Mouse (Mus musculus) right cerebral cortex, postnatal 4 days (tissue): ENCODE data around the gene Pla1a.

Experiments
- DNase-seq: peaks from one replicate; pipeline ENCODE4 v3.0.0-alpha.2; 2022

Pla1a gene

DNA sequence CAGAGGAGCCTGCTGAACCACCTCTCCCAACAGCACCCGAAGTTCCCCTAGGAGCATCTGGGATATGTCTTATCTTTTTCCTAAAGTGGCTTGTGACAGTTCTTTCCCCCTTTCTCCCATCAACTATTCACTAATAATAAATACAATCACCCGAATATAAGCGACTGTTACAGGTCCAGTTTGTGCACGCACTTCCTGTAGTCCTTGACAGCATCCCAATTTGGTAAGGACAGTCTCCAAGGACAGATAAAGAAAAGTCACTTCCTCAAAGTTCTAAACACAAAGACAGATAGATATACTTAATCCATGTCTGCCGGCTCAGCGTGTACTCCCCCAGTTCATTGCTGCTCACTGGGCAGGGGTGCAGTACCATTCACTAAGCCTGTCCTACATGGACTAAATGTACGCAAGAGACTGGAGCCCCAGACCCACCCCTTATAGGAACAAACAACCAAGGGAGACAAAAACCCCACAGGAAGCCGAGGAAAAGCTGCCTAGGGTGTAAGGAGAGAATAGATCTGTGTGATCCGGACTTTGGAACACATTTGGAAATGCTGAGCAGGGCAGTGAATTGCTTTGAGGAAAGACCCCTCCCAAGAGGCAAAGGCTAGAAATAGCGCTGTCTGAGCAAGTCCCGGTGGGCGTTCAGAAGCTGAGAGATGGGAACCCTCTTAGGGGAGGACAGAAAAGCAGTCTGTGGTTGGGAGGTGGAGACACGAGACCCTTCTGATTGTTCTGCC, 1.3 kb downstream of the Pla1a start:
- DNase-seq: no peak

DNA sequence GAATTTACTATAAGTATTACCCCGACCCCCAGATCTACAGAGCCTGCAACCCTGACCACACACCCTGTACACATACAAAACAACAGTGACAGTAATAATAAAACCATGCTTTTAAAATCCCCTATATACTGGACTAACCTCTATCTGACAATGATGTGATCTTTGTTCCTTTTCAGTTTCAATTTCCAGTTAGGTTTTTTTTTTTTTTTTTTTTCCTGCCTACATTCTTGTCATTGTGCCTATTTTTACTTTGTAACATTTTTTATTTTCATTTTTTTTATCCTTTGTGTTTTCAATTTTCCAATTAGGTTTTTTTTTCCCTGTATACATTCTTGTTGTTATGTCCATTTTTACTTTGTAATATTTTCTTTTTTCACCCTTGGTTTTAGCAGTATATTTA, 7.1 kb downstream of the Pla1a start:
- DNase-seq: no peak

DNA sequence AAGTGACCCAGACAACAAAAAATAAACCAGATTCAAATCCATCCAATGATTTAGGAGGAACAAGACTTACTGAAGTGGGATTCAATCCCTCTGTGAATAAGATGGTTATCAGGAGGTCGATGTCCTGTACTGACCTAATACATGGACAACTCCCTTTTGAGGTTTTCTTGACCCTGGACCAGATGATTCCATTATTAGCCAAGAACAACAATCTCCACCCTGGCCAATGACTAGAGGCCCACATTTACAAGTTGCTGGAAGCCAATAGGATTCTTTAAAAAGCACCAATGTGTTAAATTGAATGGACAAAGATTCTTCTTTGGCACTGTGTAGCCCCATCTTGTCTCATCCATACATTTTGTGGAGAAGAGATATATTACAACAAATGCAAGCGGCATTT, 7.6 kb downstream of the Pla1a start:
- DNase-seq: no peak

DNA sequence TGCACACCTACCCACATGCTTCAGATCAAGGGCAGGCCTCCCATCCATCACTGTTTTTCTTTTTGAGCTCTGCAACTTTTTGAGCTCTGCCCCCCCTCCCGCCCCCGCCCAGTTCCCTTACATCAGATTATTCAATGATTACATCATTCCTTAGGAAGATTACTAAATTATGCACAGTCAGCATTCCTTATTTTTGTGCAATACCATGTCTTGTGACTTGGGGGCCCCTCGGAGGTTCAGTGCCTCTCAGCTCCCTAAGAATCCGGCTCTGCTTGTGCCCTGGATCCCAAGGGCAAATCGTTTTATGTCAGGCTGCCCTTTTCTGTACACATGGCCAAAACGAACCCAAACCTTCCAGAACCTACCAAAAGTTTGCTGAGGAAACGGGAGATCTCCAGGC, 18.0 kb downstream of the Pla1a start:
- DNase-seq: no peak

DNA sequence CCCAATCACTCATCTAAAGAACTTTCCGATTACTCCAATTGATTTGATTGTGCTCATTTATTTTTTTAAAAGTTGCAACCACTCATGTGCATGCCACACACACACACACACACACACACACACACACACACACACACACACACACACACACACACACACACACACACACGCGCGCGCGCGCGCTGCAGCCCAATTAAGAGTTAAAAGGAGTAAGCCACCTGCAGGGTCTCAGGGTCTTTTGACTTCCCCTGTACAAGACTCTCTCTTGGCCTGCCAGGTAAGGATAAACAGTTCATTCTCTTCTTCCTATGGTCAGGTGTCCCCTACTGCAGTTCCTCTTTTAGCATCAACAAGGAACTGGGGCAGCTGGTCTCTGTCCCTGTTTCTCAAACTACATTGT, 24.5 kb downstream of the Pla1a start:
- DNase-seq: no peak

DNA sequence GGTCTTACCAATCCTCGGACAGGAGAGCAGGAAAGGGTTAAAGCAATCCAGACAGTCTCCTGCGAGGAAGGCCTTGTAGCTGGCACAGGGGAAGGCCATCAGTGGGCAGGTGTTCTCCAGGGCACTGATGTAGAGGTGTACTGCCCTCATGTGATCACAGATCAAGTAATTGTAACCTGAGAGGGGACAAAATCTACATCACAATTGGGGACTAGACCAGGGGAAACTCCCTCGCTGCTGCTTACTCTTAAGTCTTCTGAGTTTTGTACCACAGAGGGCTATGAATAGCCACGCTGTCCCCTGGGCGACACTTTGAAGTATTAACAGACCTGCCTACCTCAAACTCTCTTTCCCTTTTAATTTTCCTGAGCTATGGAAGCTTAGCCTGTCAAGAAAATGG, 25.4 kb downstream of the Pla1a start:
- no peak for DNase-seq

DNA sequence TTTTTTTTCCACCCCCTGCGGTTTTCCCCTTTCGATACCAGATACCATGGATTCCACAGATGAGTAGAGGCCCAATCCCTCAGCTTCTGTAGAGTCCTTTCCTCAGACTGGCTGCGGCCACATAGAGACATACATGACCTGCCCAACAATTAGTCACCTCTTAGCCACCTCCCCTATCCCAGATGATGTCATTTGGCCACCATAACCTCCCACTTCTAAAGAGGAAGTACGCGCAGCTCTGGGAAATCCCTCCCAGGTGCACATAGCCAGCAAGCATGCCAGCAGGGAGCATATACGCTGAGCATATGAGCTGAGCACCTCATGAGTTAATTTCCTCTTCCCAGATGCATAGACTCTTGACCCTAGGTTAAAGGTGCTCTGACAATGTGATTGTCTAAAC, 26.2 kb downstream of the Pla1a start:
- DNase-seq: no peak

DNA sequence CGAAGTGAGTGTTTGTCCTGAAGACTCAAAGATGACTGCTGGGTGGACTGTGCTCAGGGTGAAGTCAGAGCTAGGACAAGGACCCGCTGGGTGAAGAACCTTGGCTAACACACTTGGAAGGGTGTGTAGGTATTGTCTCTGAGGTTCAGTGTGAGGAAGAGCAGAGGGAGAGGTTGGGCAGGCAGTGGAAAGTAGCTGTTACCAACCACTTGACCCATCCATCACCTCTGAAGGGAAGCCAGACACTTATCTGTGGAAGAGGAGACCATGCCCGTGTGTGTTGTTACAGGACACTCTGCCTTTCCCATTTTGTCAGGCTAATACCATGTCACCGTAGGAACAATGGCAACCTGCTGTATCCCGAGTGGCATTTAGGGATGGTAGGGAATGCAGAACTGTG, 26.7 kb downstream of the Pla1a start:
- no peak for DNase-seq

DNA sequence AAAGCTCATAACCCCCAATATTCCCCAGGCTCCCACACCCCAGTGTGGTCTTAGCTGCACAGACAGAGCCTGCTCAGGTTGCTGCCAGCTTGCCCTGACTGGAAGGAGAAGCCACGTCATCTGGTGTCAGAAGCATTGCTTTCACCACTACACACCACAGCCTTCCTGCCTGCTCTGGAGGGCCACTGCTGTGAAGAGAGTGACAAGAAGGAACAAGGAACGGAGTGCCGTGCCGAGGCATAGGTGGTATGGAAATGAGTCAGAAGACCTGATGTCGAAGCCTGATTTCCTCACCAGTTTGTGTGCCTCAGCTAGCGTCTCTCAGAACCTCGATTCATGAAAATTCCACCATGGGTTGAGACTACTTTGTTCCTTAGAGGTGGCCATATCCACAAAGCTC, 29.3 kb downstream of the Pla1a start:
- no peak for DNase-seq

DNA sequence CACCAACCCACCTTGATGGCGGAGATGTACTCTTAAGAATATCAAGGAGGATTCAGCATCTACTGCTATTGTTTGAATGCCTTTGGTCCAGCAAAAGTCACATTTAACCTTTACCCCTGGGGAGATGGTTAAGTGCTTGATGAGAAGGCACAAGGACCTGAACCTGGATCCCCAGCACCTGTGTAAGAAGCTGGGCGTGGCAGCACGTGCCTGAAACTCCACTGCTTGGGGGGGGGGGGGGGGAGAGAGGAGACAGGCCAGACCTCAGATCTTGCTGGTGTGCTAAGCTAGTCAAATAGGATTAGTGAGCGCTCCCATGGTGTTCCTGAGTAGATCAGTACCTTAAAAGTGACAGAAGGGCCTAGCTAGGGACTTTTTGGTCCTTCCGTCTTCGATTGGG, 31.5 kb downstream of the Pla1a start:
- DNase-seq: no peak

DNA sequence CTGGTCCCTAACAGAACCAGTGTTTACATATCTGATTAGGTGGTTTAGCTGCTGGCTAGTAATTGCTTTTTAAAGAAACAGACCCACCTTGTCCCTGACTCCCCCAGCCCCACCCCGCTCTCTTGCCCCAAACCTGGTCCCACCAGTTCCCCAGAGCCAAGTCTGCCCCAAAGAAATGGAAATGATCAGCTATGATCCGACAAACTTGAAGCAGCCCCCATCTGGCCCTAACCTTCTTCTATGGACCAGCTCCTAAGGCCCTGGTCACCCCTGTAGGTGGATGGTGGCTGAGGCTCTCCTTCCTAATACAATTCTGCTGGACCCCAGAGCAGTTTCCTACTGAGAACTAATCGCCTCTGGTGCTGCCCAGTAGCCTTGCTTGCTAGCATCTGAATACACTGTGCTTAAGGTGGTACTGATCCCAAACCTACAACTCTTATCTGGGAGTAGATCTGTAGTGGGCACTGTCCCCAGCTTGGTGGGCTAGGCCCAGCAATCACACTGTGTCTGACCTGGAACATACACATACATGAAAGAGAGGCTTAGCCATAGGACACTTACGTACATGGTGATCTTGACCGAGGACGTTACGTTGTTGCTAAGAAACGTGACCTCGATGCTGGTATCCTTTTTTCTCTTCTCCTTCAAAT, 32.5 kb downstream of the Pla1a start:
- peak; percentile 3 for DNase-seq

DNA sequence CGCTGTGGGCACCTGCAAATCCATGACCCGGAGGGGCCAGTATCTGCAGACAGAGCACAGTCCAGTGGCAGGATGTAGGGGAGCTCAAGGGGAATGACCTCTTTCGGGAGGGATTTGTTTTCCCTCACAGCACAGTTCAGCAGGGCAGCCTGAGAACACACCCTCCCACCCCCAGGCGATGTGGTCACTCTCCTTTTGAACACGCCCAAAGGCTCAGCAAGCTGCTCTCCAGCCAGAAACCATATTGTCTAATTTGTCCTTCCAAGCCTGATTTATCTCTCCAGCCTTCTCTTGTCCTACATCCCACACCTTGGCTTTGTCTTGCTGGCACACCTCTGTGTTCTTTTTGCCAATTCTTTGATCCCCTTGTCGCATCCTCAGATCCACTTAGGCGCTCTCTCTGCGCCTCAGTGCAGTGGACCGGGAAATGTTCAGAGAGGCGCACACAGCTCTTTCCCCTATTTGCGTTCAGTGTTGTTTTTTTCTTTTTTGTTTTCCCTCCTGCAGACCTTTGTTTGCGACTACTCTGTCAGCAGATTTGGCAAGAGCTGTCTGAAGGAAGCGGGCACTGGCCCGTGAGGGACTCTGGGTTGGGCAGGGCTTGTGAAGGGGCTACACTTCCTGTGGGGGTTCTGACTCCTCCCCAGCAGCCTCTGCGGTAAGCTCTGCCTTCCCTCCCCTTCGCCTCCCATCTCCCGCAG, 33.3 kb downstream of the Pla1a start:
- DNase-seq: peak; percentile 54

DNA sequence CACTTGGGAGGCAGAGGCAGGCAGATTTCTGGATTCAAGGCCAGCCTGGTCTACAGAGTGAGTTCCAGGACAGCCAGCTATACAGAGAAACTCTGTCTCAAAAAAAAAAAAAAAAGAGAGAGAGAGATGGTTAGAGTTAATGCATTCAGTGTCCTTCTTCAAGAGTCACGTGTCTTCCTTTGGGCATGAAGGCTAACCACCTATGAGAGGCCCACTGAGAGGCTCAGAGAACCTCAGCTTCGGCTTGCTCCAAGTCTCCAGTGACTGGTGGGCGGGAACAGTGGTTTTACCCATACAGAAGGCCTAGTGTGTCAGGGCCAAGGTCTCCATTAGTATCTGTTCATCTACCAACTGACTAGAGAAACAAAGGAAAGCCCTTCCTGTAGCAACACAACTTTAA, 33.9 kb downstream of the Pla1a start:
- DNase-seq: no peak

DNA sequence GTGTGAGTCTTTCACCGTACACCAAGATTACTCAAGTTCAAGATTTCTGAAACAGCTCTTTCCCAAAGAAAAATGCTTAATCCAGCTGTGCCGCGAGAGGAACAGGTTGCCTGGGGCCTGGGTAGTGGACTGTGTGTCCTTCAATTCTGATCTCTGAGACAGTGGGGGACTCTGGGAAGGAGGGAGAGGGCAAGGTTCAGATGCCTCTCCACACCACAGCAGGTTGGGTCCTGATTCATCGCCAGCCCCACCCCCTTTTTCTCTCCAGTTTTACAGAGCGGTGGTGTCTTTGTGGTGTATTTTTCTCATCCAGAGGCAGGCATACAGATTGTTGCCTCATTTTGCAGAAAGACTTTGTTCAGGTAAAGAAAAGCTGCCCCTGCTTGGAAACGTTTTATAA, 34.7 kb downstream of the Pla1a start:
- no peak for DNase-seq

DNA sequence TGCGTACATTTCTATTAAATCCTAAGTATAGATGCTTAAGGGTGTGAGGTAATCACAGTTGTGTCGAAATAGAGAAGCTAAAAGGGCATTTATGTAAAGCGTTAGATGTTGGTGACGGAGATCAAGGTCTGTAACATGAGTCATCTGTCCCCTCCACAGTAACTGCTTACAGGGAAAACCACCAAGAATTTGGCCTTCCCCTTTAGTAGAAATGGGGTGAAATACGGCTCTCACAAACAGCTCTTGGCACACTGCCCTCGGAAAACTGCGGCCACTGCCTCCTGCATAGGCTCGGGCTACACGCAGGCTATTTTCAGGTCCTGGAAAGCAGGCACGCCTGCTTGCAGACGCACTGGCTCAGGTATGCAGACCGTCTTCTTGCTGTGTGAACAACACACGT, 36.8 kb downstream of the Pla1a start:
- peak; percentile 37 for DNase-seq

DNA sequence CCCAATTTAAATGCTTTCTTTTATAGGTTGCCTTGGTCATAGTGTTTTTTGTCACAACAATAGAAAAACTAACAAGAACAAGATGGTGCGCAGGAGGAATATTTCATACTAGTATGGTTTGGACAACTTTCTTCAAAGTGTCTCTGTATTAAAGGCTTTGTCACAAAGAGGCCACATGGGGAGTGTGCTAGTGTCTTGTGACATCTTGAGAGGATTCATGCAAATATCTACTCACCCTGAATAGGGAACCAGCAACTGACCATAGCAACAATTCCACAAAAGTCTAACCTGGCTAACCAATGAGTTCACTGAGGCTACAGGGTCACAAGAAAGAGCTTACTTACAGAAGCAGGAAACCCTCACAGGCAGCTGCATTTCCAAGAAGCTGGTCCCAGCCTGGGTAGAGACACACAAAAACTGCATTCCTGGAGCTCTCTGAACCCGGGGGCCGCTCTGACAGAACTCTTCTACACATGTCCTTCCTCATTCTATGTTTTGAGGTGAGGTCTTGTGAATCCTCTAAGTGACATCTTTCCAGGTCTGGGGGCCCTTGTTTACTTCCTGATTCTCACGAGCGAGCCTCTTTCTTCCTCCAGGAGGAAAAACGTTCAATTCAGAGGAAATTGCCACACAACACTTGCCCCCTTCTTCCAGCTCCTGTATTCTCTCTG, 37.8 kb downstream of the Pla1a start:
- DNase-seq: no peak

DNA sequence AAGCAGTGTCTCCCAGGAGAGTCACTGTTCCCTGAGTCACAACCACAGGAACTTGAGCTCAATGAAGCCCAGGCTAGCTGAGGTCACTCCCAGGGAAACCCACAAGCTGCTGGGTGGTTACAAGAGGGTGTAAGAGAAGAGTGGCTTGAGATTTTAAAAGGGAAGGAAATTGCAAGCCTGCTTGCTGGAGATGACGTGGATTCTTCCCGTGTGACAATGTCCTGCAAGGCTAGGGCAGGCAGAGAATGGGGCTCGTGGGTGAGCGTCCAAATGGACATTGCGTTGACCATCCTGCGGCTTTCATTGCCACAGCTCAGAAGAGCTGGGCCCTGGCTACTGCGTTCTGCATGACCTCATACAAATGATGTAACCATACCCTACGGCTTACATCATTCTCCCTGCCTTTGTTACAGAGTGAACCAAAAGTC, 38.7 kb downstream of the Pla1a start:
- DNase-seq: no peak

DNA sequence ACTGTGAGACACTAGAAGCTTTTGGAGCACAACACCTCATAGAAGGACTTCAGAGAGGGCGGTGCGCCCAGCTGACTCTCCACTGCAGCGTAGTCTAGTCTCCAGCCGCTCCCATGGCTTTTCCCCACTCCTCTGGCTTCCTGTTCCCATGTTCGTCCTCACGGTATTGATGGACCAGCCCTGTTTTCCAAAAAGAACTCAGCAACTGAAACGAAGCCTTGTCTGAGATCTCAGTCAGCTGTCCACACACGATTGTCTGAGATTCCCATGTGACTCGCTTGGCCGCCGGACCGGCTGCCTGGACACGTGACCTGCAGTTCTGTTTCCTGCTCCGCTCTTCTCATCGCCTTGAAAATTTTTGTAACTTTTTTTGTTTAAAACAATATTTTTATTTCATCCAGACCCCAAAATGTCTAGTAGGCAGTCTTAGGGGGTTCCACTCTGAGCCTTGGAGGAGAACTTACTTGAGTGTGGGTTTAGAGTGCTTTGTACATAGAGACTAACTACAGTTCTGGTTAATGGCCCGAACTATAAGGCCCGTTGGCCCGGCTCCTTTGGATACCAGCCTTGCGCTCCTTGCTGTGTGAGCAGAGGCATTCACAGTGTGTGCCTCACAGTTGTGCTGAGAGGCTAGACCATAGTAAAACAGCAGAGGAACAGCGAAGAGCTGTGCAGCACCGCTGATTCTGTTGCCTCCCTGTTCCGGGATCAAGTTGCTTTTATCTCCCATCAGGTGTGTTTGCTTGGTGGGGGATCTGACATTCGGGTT, 40.6 kb downstream of the Pla1a start:
- no peak for DNase-seq

DNA sequence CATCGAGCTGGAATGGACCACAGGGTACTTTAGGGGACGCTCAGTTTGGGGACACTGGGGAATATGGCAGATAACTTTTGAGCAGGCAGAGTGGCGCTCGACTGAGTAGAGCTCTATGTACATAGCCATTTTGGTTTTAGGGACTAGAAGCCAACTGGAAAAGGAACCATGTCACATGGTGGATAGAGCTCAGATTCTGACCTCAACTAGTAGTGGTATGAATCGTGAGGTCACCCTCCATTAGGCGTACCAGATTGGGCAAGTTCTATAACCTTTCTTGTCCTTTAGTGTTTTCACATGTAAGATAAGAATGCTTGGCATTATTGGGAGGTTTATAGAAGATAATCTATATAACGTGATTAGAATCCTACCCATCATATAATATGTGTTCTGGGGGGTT, 42.6 kb downstream of the Pla1a start:
- no peak for DNase-seq

DNA sequence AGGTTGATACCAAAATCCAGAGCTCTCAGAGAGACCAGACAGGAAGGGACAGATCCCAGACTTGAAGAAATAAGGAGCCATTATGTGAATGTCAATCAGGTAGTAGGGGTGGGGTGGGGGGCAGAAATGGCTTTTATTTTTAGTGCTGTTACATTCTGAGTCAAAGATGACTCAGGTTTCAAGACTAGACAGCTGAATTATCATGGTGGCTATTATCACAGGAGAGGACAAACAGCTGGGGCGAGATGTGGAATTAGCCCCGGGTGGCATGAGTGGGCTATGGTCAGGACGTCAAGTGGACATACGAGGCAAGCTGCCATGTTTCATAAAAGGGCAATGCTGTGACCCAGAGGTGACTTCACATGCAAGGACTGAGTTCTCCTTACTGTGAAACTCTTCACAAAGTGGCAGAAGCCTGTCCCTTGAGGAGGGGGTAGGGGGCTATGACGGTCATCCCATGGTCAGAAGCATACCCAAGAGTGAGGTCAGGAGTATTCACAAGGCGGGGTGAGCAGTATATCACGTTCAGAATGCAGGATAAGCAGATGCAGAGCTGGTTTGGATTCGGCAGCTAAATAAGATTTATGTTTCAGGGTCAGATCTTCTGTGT, 43.6 kb downstream of the Pla1a start:
- no peak for DNase-seq

DNA sequence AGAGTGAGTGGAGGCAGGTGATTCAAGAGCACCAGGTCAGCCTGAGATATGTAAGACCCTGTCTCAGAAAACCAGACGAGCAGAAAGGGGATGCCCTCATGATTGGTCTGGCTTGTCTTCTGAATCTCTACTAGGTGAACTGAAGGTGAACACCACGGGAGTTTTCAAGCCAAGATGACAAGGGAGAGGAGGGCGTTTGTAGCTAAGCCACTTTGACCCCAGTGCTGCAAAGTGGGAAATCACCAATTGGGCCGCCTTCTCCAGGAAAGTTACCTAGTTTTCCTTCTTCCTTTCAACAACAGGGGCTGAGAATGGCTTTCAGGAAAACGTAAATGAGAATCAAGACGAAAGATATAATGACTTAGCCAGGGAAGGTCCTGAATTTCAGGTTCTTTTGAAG, 44.2 kb downstream of the Pla1a start:
- DNase-seq: no peak

DNA sequence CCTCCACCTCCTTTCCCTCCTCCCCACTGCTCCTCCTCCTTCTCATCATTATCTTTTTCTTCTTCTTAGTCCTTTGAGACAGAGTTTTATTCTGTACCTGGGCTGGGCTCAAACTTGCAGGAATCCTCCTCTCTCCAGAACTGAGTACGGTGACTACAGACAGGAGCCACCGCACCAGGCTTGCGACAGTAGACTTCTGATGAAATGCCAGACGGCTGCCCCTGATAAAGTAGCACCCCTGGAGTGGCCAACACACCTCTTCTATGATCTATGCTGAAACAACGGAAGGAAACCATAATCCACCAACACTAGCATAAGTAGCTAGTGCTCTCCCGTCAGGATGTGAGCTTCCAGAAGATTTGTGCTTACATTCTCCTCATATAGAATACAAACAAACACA, 45.6 kb downstream of the Pla1a start:
- DNase-seq: no peak

DNA sequence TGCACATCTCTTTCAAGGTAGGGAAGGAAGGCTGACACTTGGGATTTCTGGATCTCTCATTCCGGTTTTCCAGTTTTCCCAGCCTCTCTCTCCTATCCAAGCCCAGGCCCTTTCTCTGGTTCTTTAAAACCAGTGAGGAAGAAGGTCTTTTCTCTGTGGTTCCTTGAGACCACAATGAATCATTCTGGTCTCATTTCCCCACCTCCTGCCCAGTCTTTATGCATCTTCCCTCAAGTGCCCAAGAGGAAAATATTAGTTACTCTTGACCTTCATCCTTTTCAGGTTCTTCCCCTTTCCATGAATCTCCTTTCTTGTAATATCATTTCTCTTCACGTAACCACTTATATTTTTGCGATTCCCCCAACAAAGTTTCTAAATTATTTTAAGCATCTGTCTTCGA, 47.2 kb downstream of the Pla1a start:
- DNase-seq: no peak
